Mouse (Mus musculus) ES-Bruce4 (cell line): ENCODE results near the gene Ensa. TPM values are rescaled to one million over a fixed set of nuclear protein-coding genes. Genes with fewer than 3 reads are reported as not detected.
"Not testable (repeated sequence)": the region's sequence is repeated elsewhere in the genome, so short reads cannot be mapped to it uniquely, and the experiment has no call there.

Experiments used
- H3K27ac ChIP-seq: 2 replicates; pipeline ENCODE4 v1.5.1; 2012; ENCODE audit warnings: low read length, inconsistent platforms; ENCODE audit not compliant: insufficient read depth
- H3K27me3 ChIP-seq: 2 replicates; pipeline ENCODE4 v1.6.1; 2012; ENCODE audit warnings: mild to moderate bottlenecking, low read length, inconsistent platforms; ENCODE audit not compliant: control insufficient read depth, poor library complexity, insufficient read depth, severe bottlenecking
- H3K36me3 ChIP-seq: 2 replicates; pipeline ENCODE4 v1.6.1; 2012; ENCODE audit warnings: inconsistent platforms, mild to moderate bottlenecking, low read length, moderate library complexity; ENCODE audit not compliant: control insufficient read depth, poor library complexity, insufficient read depth, severe bottlenecking
- H3K4me1 ChIP-seq: one replicate; pipeline ENCODE4 v1.8.1; 2011; ENCODE audit warnings: low read length; ENCODE audit not compliant: control insufficient read depth, insufficient read depth
- H3K4me3 ChIP-seq: 2 replicates; pipeline ENCODE4 v1.5.1; 2011; ENCODE audit warnings: low read depth, mild to moderate bottlenecking, low read length
- H3K9ac ChIP-seq: 2 replicates; pipeline ENCODE4 v1.6.1; 2012; ENCODE audit warnings: low read depth, mild to moderate bottlenecking, inconsistent platforms; ENCODE audit not compliant: poor library complexity, severe bottlenecking
- H3K9me3 ChIP-seq: replicated peaks from 2 replicates; pipeline ENCODE4 v1.6.1; 2012; ENCODE audit warnings: mild to moderate bottlenecking, low read length, inconsistent platforms; ENCODE audit not compliant: control insufficient read depth, poor library complexity, insufficient read depth, severe bottlenecking
- CTCF ChIP-seq: IDR thresholded peaks from one replicate; pipeline ENCODE4 v1.8.1; 2011; ENCODE audit warnings: low read depth, low read length
- EP300 ChIP-seq: IDR thresholded peaks from 2 replicates; pipeline ENCODE4 v1.6.1; 2011; ENCODE audit warnings: low read depth, low read length; ENCODE audit not compliant: insufficient read depth
- POLR2A ChIP-seq: IDR thresholded peaks from one replicate; pipeline ENCODE4 v1.8.1; 2011; ENCODE audit warnings: low read length; ENCODE audit not compliant: insufficient read depth
- polyA plus RNA-seq: library from polyadenylated mRNA; stranded (reverse); fragments of >200 nt; gene quantifications from 2 replicates; pipeline ENCODE4 v1.2.4, GENCODE M21; 2011; ENCODE audit warnings: low read depth; ENCODE audit not compliant: missing spikeins, insufficient read depth, insufficient read length

Gene Ensa
- polyA plus RNA-seq, 1 experiment: 67.4 TPM

- Histone ChIP-seq H3K4me3 (peak overlapping the region; percentile 36), H3K9me3 (no peaks in the 10 kb centered on the region), H3K4me1 (peaks cover 5% of the 10 kb centered on the region), H3K27me3 (no peaks in the 10 kb centered on the region), H3K9ac (peak overlapping the region; percentile 50), H3K36me3 (no peaks in the 10 kb centered on the region), H3K27ac (peak overlapping the region; percentile 99)
- no peak for TF ChIP-seq CTCF
- TF ChIP-seq EP300: peak; percentile 98
Measured at GRCm38 (mm10) chr3:95653473-95654034, 28.8 kb downstream of the Ensa start.

- H3K4me1 ChIP-seq, H3K36me3 ChIP-seq, H3K27me3 ChIP-seq, H3K9me3 ChIP-seq, H3K4me3 ChIP-seq: not testable (repeated sequence)
- peak overlapping the region; percentile 50 for H3K9ac ChIP-seq
- H3K27ac ChIP-seq: peak overlapping the region; percentile 99
Measured at GRCm38 (mm10) chr3:95654371-95654770, 29.6 kb downstream of the Ensa start.

GRCm38 (mm10) chr3:95655437-95655836, 30.6 kb downstream of the Ensa start:
- no peaks in the 10 kb centered on the region for H3K27me3 ChIP-seq
- peaks cover 13% of the 10 kb centered on the region for H3K36me3 ChIP-seq
- no peaks in the 10 kb centered on the region for H3K9me3 ChIP-seq
- no peak overlapping the region for H3K4me3 ChIP-seq
- peak overlapping the region; percentile 99 for H3K27ac ChIP-seq
- 0 out of 2 replicates have a peak overlapping the region, but pooled peaks have one; percentile 50 for H3K9ac ChIP-seq
- TF ChIP-seq POLR2A: no peak
- peaks cover 4% of the 10 kb centered on the region for H3K4me1 ChIP-seq

- Histone ChIP-seq H3K36me3 (peaks cover 29% of the 10 kb centered on the region), H3K27ac (peak overlapping the region; percentile 94), H3K4me3 (no peak overlapping the region), H3K9ac (peak overlapping the region; percentile 98), H3K9me3 (no peaks in the 10 kb centered on the region), H3K4me1 (peaks cover 2% of the 10 kb centered on the region), H3K27me3 (no peaks in the 10 kb centered on the region)
- TF ChIP-seq POLR2A (no peak), CTCF (no peak), EP300 (no peak)
Measured at GRCm38 (mm10) chr3:95657108-95657507, 32.3 kb downstream of the Ensa start.

GRCm38 (mm10) chr3:95657711-95658110, 32.9 kb downstream of the Ensa start:
- Histone ChIP-seq H3K4me1 (peaks cover 2% of the 10 kb centered on the region), H3K27ac (peak overlapping the region; percentile 94)

GRCm38 (mm10) chr3:95658236-95658867, 33.6 kb downstream of the Ensa start, which contains the start of gene Mcl1:
TSS of gene Mcl1 (plus strand) at chr3:95658788.
- TF ChIP-seq POLR2A (peak; percentile 97), CTCF (no peak), EP300 (peak; percentile 26; the same call in 1 of the 2 replicates)
- H3K27ac ChIP-seq: peak within 1 kb of the TSS; percentile 97
- peak within 1 kb of the TSS; percentile 98 for H3K9ac ChIP-seq
- H3K27me3 ChIP-seq: no peaks in the 10 kb centered on the region
- peaks cover 40% of the 10 kb centered on the region for H3K36me3 ChIP-seq
- peaks cover 2% of the 10 kb centered on the region for H3K4me1 ChIP-seq
- H3K4me3 ChIP-seq: peak within 1 kb of the TSS; percentile 98
- no peaks in the 10 kb centered on the region for H3K9me3 ChIP-seq

More at GRCm38 (mm10) chr3:95657711-95658110, 32.9 kb downstream of the Ensa start:
- peak overlapping the region; percentile 98 for H3K9ac ChIP-seq
- peak overlapping the region; percentile 98 for H3K4me3 ChIP-seq
- H3K27me3 ChIP-seq: no peaks in the 10 kb centered on the region
- peaks cover 35% of the 10 kb centered on the region for H3K36me3 ChIP-seq
- TF ChIP-seq POLR2A: no peak
- no peak for TF ChIP-seq CTCF
- TF ChIP-seq EP300: no peak
- no peaks in the 10 kb centered on the region for H3K9me3 ChIP-seq
